Mouse (Mus musculus) heart, embryonic 16.5 days (tissue): ENCODE results near the gene Prdx5. TPM values are rescaled to one million over a fixed set of nuclear protein-coding genes. Genes with fewer than 3 reads are reported as not detected.
A peak's percentile ranks its signal among the peaks of the same experiment; 100 is the strongest.

ENCODE experiments used
- ATAC-seq: fragments of 200-750 bp; cut with Nextera tagmentation; replicated peaks from 2 replicates; pipeline ENCODE4 v1.8.0; 2017; ENCODE audit warnings: moderate number of reproducible peaks; ENCODE audit not compliant: insufficient read depth, low FRiP score; ENCODE audit errors: extremely low read depth
- H3K27ac ChIP-seq: fragments of 300-500 bp; sonication (generic); 2 replicates; pipeline ENCODE4 v1.5.1; 2014; ENCODE audit warnings: mild to moderate bottlenecking, low read length, control low read depth, moderate library complexity
- H3K27me3 ChIP-seq: fragments of 300-500 bp; sonication (generic); 2 replicates; pipeline ENCODE4 v1.6.1; 2014; ENCODE audit warnings: low read length, mixed read lengths; ENCODE audit not compliant: control insufficient read depth, insufficient read depth
- H3K36me3 ChIP-seq: fragments of 300-500 bp; sonication (generic); 2 replicates; pipeline ENCODE4 v1.6.1; 2014; ENCODE audit not compliant: control insufficient read depth, insufficient read depth
- H3K4me1 ChIP-seq: fragments of 300-500 bp; sonication (generic); 2 replicates; pipeline ENCODE4 v1.6.1; 2014; ENCODE audit warnings: low read length, mixed read lengths; ENCODE audit not compliant: control insufficient read depth, insufficient read depth
- H3K4me2 ChIP-seq: fragments of 300-500 bp; sonication (generic); 2 replicates; pipeline ENCODE4 v1.6.1; 2014; ENCODE audit warnings: low read depth, mild to moderate bottlenecking, control low read depth, low read length
- H3K4me3 ChIP-seq: fragments of 300-500 bp; sonication (generic); 2 replicates; pipeline ENCODE4 v1.5.1; 2014; ENCODE audit warnings: mild to moderate bottlenecking, control low read depth, low read length
- H3K9ac ChIP-seq: fragments of 300-500 bp; sonication (generic); 2 replicates; pipeline ENCODE4 v1.6.1; 2014; ENCODE audit warnings: low read length, control low read depth
- H3K9me3 ChIP-seq: fragments of 300-500 bp; sonication (generic); replicated peaks from 2 replicates; pipeline ENCODE4 v1.6.1; 2016; ENCODE audit warnings: low read length; ENCODE audit not compliant: control insufficient read depth
- WGBS: fragments of 180-500 bp; shearing (Covaris S2); extraction: QIAGEN DNeasy Blood & Tissue Kit; methylation state at CpG from one replicate; pipeline ENCODE4 v1.1.7; 2014; 5-methylcytosine and 5-hydroxymethylcytosine counted together
- polyA plus RNA-seq: library from polyadenylated mRNA; unstranded; fragments of >200 nt; fragmentation: Nextera tagmentation; extraction: Ambion mirVana; gene quantifications from 2 replicates; pipeline ENCODE4 v1.2.1, GENCODE M21; 2015

The Prdx5 gene
- polyA plus RNA-seq, 1 experiment from 2014 or later, result 415 TPM

DNA sequence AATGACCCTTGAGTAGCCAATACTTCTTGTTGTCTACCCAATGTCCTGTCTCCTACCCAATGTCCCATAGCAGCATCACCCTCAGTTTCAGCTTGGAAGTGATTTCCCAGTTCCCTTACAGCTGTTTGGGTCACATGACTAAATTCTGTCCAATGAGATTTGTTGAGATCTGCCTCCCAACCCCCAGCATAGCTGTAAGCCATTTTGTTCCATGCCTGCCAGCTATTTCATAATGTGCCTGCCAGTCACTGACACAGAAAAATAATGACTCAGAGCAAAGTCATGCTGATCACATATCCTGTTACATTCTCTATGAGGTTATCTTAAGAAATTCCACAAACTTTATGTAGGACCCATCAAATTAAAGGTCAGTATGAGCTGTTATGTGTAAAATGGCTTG, 33.1 kb downstream of the Prdx5 start:
- Histone ChIP-seq H3K9ac (no peak overlapping the region), H3K36me3 (no peaks in the 10 kb centered on the region), H3K4me2 (no peak overlapping the region), H3K4me3 (no peak overlapping the region), H3K27ac (no peak overlapping the region), H3K27me3 (no peaks in the 10 kb centered on the region), H3K4me1 (no peaks in the 10 kb centered on the region), H3K9me3 (no peaks in the 10 kb centered on the region)
- no peak for ATAC-seq

DNA sequence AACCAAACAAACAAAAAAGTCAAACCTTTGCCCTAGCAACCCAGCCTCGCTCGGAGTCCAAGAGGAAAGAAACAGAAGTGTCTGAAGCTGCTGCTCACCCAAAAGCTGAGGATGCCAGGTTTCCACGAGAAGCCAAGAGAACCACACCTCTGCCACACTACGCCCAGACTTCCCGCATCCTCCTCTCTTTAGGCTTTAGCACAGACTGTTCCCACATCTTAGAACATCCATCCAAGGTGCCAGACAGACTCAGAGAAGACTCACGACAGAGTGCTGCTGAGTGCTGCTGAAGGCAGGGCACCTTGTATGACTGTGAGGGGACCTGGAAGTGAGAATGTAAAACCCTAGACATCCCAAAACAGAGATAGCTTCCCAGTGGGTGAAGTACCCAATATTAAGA, 34.1 kb downstream of the Prdx5 start:
- Histone ChIP-seq H3K4me3 (no peak overlapping the region), H3K27ac (no peak overlapping the region), H3K4me2 (no peak overlapping the region), H3K4me1 (no peaks in the 10 kb centered on the region), H3K9ac (no peak overlapping the region), H3K9me3 (no peaks in the 10 kb centered on the region), H3K27me3 (no peaks in the 10 kb centered on the region), H3K36me3 (no peaks in the 10 kb centered on the region)
- WGBS, result 79% methylated on average over 6 of the region's 6 CpGs
- ATAC-seq, result no peak

DNA sequence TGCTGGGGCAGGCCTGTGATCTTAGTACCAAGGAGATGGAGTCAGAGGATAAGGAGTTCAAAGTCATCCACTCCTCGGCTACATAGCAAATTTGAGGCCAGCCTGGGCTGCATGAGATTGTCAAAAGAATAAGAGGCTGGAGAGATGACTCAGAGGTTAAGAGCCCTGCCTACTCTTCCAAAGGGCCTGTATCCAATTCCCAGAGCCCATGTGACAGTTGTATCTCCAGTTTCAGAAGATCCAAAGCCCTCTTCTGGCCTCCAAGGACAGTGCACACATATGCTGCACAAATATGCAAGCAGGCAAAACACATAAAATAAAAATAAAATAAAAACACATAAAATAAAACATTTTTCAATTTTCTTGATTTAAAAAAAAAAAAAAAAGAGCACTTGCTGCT, 35.6 kb downstream of the Prdx5 start:
- no peak overlapping the region for H3K27ac ChIP-seq
- no peak overlapping the region for H3K4me3 ChIP-seq
- WGBS, result 71% methylated on average over 1 of the region's 1 CpGs
- no peak overlapping the region for H3K9ac ChIP-seq
- no peak overlapping the region for H3K4me2 ChIP-seq
- ATAC-seq, result no peak
- no peaks in the 10 kb centered on the region for H3K27me3 ChIP-seq
- H3K36me3 ChIP-seq, result no peaks in the 10 kb centered on the region
- H3K9me3 ChIP-seq, result no peaks in the 10 kb centered on the region
- H3K4me1 ChIP-seq, result peaks cover 2% of the 10 kb centered on the region; the same call in 1 of the 2 replicates

DNA sequence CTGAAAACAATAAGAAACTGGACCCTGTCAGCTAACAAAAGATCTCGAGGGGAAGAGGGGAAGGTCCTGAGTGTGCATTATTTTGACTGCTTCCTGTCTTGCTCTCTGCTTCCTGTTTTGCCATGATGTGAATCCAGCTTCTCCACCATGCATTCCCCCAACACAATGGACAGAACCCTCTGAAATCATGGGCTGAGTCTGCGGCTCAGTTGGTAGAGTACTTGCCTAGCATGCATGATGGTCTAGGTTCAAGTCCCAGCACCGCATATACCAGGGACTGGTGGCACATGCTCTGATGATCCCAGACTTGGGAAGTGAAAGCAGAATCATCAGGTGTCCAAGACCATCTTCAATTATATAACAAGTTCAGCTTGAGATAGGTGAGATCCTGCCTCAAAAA, 37.2 kb downstream of the Prdx5 start:
- no peak for ATAC-seq
- Histone ChIP-seq H3K27me3 (no peaks in the 10 kb centered on the region), H3K4me1 (peaks cover 3% of the 10 kb centered on the region; the same call in 1 of the 2 replicates), H3K36me3 (no peaks in the 10 kb centered on the region), H3K4me3 (no peak overlapping the region), H3K4me2 (no peak overlapping the region), H3K27ac (no peak overlapping the region), H3K9ac (no peak overlapping the region), H3K9me3 (no peaks in the 10 kb centered on the region)
- WGBS, result 69% methylated on average over 3 of the region's 3 CpGs

DNA sequence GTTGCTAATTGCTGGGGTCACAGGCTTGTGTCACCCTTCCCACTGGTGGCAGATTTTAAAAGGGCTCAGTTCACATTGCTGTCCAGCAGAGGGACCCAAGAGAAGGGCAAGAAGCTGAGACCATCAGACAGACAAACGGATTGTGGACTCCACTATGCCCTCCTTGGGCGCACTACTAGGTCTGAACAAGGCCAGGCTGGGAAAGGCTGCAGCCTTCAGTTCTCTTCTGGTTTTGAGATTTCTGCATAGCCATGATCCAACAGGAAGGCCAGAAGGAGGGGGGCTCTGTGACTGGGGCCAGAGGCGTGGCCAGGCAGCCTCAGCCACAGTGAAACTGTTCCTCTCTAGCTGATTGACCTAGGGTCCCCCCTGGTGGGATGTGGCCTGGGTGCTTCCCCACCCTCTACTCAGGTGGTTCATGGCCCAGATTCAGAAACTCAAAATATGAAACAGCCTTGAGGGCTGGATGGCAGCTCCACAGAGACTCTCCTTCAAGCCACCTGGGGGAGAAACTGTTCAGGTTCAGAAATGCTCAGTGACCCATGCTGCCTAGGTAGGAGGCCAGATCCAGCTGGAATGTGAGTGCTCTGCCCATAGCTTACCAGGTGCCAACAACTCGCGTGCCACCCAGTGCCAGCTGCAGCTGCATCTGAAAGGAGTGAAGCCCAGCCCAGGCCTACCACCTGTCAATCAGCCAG, 38.2 kb downstream of the Prdx5 start:
- Histone ChIP-seq H3K36me3 (no peaks in the 10 kb centered on the region), H3K27ac (no peak overlapping the region), H3K4me2 (no peak overlapping the region), H3K4me3 (no peak overlapping the region), H3K4me1 (peaks cover 3% of the 10 kb centered on the region; the same call in 1 of the 2 replicates), H3K9me3 (no peaks in the 10 kb centered on the region), H3K9ac (no peak overlapping the region), H3K27me3 (no peaks in the 10 kb centered on the region)
- ATAC-seq, result no peak
- WGBS, result 54% methylated on average over 5 of the region's 5 CpGs

DNA sequence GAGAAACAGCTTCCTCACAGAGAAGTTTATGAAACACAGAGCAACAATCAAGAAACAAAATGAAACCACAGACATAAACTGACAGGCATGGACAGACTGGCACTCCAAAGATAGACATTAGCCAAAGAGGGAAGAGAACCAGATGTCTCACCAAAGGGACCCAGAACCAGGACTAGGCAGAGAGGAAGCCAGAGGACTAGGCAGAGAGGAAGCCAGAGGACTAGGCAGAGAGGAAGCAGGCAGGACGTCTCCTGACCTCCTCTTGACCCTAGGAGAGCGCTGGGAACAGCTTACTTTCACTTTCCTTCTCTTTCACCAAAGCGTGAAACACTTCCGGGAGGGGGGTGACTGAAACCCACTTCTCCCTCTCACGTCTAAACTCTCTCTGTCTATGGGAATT, 40.6 kb downstream of the Prdx5 start:
- 4% methylated on average over 5 of the region's 5 CpGs for whole genome bisulfite sequencing
- Histone ChIP-seq H3K27ac (peak overlapping the region; percentile 63), H3K9ac (peak overlapping the region; percentile 68), H3K4me1 (peaks cover 3% of the 10 kb centered on the region; the same call in 1 of the 2 replicates), H3K4me2 (peak overlapping the region; percentile 69), H3K4me3 (peak overlapping the region; percentile 48), H3K9me3 (no peaks in the 10 kb centered on the region), H3K36me3 (no peaks in the 10 kb centered on the region), H3K27me3 (no peaks in the 10 kb centered on the region)
- peak; percentile 63; the same call in 1 of the 2 replicates for ATAC-seq

DNA sequence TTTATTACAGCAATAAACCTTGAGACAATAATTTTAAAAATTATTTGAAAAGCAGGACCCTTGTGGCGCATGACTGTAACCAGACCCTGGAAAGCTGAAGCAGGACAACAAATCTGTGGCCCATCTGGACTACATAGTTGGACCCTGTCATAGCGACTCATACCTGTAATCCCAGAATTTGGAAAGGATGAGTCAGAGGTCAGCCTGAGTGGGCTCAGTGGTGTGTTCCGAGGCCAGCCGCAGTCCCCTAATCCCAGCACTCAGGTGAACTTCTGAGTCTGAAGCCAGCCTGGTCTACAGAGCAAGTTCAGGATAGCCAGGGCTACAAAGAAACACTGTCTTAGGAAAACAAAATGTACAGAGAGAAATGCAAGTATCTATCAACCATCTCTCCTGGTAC, 48.5 kb downstream of the Prdx5 start:
- no peaks in the 10 kb centered on the region for H3K4me1 ChIP-seq
- no peak overlapping the region for H3K4me2 ChIP-seq
- H3K9me3 ChIP-seq, result no peaks in the 10 kb centered on the region
- H3K9ac ChIP-seq, result no peak overlapping the region
- no peak overlapping the region for H3K27ac ChIP-seq
- WGBS, result 88% methylated on average over 4 of the region's 4 CpGs
- no peaks in the 10 kb centered on the region for H3K27me3 ChIP-seq
- ATAC-seq, result no peak
- no peaks in the 10 kb centered on the region for H3K36me3 ChIP-seq
- H3K4me3 ChIP-seq, result no peak overlapping the region

DNA sequence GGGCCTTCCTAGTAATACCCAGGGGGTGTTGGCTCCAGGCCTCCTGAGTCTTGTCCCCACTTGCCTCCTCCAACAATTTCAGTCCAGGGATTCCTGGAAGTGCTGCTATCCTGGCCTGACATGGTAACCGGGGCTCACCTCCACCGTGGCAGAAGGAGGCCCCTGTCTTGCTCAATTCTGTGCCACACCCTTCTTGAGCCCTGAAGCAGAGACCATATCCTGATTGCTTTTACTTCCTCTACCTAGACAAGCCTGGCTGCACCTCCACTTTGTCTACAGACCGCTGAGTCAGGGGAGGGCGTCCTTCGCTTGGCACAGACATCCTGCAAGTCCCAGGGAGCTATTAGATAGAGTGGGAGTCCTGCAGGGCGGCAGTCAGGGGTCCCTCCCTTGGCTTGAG, 49.2 kb downstream of the Prdx5 start:
- 68% methylated on average over 6 of the region's 6 CpGs for WGBS
- Histone ChIP-seq H3K27me3 (no peaks in the 10 kb centered on the region), H3K4me3 (no peak overlapping the region), H3K4me2 (no peak overlapping the region), H3K9me3 (no peaks in the 10 kb centered on the region), H3K9ac (no peak overlapping the region), H3K27ac (no peak overlapping the region), H3K36me3 (no peaks in the 10 kb centered on the region), H3K4me1 (no peaks in the 10 kb centered on the region)
- no peak for ATAC-seq

DNA sequence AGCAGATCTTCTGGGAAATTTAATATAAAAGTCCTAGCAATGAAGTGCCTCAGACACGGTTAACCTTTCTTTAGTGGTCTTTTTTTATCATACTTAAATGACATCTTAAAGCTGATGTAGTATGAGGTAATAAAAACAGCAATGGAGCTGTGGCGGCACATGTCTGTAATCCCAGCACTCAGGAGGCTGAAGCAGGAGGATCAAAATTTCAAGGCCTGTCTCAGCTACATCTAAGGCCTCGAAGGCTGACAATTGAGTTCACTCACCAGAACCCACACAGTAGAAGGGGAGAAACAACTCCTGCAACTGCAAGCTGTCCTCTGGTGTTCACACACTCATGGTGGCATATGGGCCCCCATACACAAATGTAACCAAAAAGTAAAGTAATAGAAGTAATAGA, 49.9 kb downstream of the Prdx5 start:
- Histone ChIP-seq H3K4me2 (no peak overlapping the region), H3K27ac (no peak overlapping the region), H3K27me3 (peaks cover under 1% of the 10 kb centered on the region; the same call in 1 of the 2 replicates), H3K36me3 (no peaks in the 10 kb centered on the region), H3K4me3 (no peak overlapping the region), H3K9ac (no peak overlapping the region), H3K4me1 (peaks cover 3% of the 10 kb centered on the region; the same call in 1 of the 2 replicates), H3K9me3 (no peaks in the 10 kb centered on the region)
- WGBS, result 88% methylated on average over 3 of the region's 3 CpGs
- no peak for ATAC-seq
